Mouse (Mus musculus) MEL (cell line): Measurements from ENCODE around the gene Rdh5. TPM values are rescaled to one million over a fixed set of nuclear protein-coding genes. Genes with fewer than 3 reads are reported as not detected.

Experiments used
- DNase-seq: peaks from one replicate; pipeline ENCODE4 v3.0.0; 2011; ENCODE audit warnings: low read depth, low spot score
- H3K27ac ChIP-seq: 2 replicates; pipeline ENCODE4 v1.5.1; 2012; ENCODE audit warnings: low read depth, mild to moderate bottlenecking, control low read depth, low read length, moderate library complexity; ENCODE audit not compliant: control insufficient read depth
- H3K27me3 ChIP-seq, 2 experiments: fragments of 150-350 bp in 1 of 2; sonication (generic) in 1 of 2; 2 replicates each; pipeline ENCODE4 v1.6.1; 2012; ENCODE audit warnings: low read length in 2 of 2, mild to moderate bottlenecking in 2 of 2, improper control_type of control experiment in 1 of 2, moderate library complexity in 1 of 2; ENCODE audit not compliant: insufficient read depth in 2 of 2, control insufficient read depth in 1 of 2
- H3K36me3 ChIP-seq, 2 experiments: 2 replicates each; pipeline ENCODE4 v1.6.1; 2012 to 2014; ENCODE audit warnings: low read length in 2 of 2, improper control_type of control experiment in 1 of 2, inconsistent platforms in 1 of 2, mild to moderate bottlenecking in 1 of 2; ENCODE audit not compliant: insufficient read depth in 2 of 2, control insufficient read depth in 1 of 2
- H3K4me1 ChIP-seq, 2 experiments: fragments of 150-350 bp in 1 of 2; sonication (generic) in 1 of 2; 2 replicates each; pipeline ENCODE4 v1.6.1; 2012; ENCODE audit warnings: low read length in 2 of 2, improper control_type of control experiment in 1 of 2, mild to moderate bottlenecking in 1 of 2; ENCODE audit not compliant: insufficient read depth in 2 of 2, control insufficient read depth in 1 of 2
- H3K4me3 ChIP-seq, 2 experiments: fragments of 150-350 bp in 1 of 2; sonication (generic) in 1 of 2; 2 replicates each; pipeline ENCODE4 v1.5.1; 2012; ENCODE audit warnings: low read depth in 2 of 2, low read length in 2 of 2, mild to moderate bottlenecking in 2 of 2, moderate library complexity in 2 of 2, control low read depth in 1 of 2, improper control_type of control experiment in 1 of 2; ENCODE audit not compliant: control insufficient read depth in 1 of 2, insufficient read depth in 1 of 2
- H3K79me2 ChIP-seq: 2 replicates; pipeline ENCODE4 v1.6.1; 2012; ENCODE audit warnings: mild to moderate bottlenecking, low read length, moderate library complexity; ENCODE audit not compliant: control insufficient read depth, poor library complexity, insufficient read depth
- H3K9ac ChIP-seq: 2 replicates; pipeline ENCODE4 v1.6.1; 2012; ENCODE audit warnings: low read depth, mild to moderate bottlenecking, control low read depth, low read length, moderate library complexity; ENCODE audit not compliant: control insufficient read depth, poor library complexity, severe bottlenecking
- H3K9me3 ChIP-seq: fragments of 150-350 bp; sonication (generic); replicated peaks from 2 replicates; pipeline ENCODE4 v1.6.1; 2012; ENCODE audit warnings: mild to moderate bottlenecking, low read length, improper control_type of control experiment, moderate library complexity; ENCODE audit not compliant: insufficient read depth
- BHLHE40 ChIP-seq: IDR thresholded peaks from 2 replicates; pipeline ENCODE4 v1.6.1; 2012; ENCODE audit warnings: low read depth, mild to moderate bottlenecking, inconsistent platforms, low read length, improper control_type of control experiment, borderline replicate concordance
- CHD1 ChIP-seq: IDR thresholded peaks from 2 replicates; pipeline ENCODE4 v1.6.1; 2012; ENCODE audit warnings: low read depth, mild to moderate bottlenecking, inconsistent platforms, low read length, improper control_type of control experiment
- CHD2 ChIP-seq: IDR thresholded peaks from 2 replicates; pipeline ENCODE4 v1.6.1; 2011; ENCODE audit warnings: low read length, improper control_type of control experiment
- E2F4 ChIP-seq: IDR thresholded peaks from 2 replicates; pipeline ENCODE4 v1.6.1; 2011; ENCODE audit warnings: low read depth, low read length, improper control_type of control experiment, borderline replicate concordance
- ELF1 ChIP-seq: IDR thresholded peaks from 2 replicates; pipeline ENCODE4 v1.6.1; 2014; ENCODE audit warnings: low read depth, mild to moderate bottlenecking, inconsistent platforms, low read length, improper control_type of control experiment, moderate library complexity
- EP300 ChIP-seq, 2 experiments: IDR thresholded peaks; 2 replicates each; pipeline ENCODE4 v1.6.1; 2011; ENCODE audit warnings: improper control_type of control experiment in 2 of 2, low read length in 2 of 2, low read depth in 1 of 2, mild to moderate bottlenecking in 1 of 2
- ETS1 ChIP-seq: IDR thresholded peaks from 2 replicates; pipeline ENCODE4 v1.6.1; 2012; ENCODE audit warnings: low read depth, mild to moderate bottlenecking, inconsistent platforms, low read length, improper control_type of control experiment, moderate library complexity
- HCFC1 ChIP-seq: IDR thresholded peaks from 2 replicates; pipeline ENCODE4 v1.6.1; 2012; ENCODE audit warnings: low read depth, mild to moderate bottlenecking, inconsistent platforms, low read length, improper control_type of control experiment, moderate library complexity
- KAT2A ChIP-seq: conservative IDR thresholded peaks from 2 replicates; pipeline ENCODE4 v1.6.1; 2012; ENCODE audit warnings: low read depth, low read length, improper control_type of control experiment, inconsistent platforms
- MAFK ChIP-seq: IDR thresholded peaks from 2 replicates; pipeline ENCODE4 v1.6.1; 2011; ENCODE audit warnings: low read depth, mild to moderate bottlenecking, low read length, improper control_type of control experiment, borderline replicate concordance
- MAX ChIP-seq: IDR thresholded peaks from 2 replicates; pipeline ENCODE4 v1.6.1; 2011; ENCODE audit warnings: low read length, improper control_type of control experiment
- MEF2A ChIP-seq: IDR thresholded peaks from 2 replicates; pipeline ENCODE4 v1.6.1; 2014; ENCODE audit warnings: low read depth, mild to moderate bottlenecking, inconsistent platforms, low read length, improper control_type of control experiment; ENCODE audit not compliant: poor library complexity, insufficient replicate concordance, severe bottlenecking; ENCODE audit errors: extremely low read depth
- NRF1 ChIP-seq: IDR thresholded peaks from 2 replicates; pipeline ENCODE4 v1.6.1; 2014; ENCODE audit warnings: low read depth, mild to moderate bottlenecking, inconsistent platforms, low read length, improper control_type of control experiment, moderate library complexity; ENCODE audit not compliant: poor library complexity, insufficient read depth, severe bottlenecking
- POLR2AphosphoS5 ChIP-seq: IDR thresholded peaks from 2 replicates; pipeline ENCODE4 v1.6.1; 2012; ENCODE audit warnings: low read depth, borderline replicate concordance, mild to moderate bottlenecking, inconsistent platforms, low read length, moderate library complexity, mixed read lengths
- RCOR1 ChIP-seq: IDR thresholded peaks from 2 replicates; pipeline ENCODE4 v1.6.1; 2012; ENCODE audit warnings: low read depth, mild to moderate bottlenecking, inconsistent platforms, low read length, improper control_type of control experiment
- SIN3A ChIP-seq: IDR thresholded peaks from 2 replicates; pipeline ENCODE4 v1.6.1; 2012; ENCODE audit warnings: low read length, improper control_type of control experiment, inconsistent platforms
- TCF12 ChIP-seq: IDR thresholded peaks from 2 replicates; pipeline ENCODE4 v1.6.1; 2014; ENCODE audit warnings: low read depth, mild to moderate bottlenecking, inconsistent platforms, low read length, improper control_type of control experiment, moderate library complexity
- UBTF ChIP-seq: IDR thresholded peaks from 2 replicates; pipeline ENCODE4 v1.6.1; 2012; ENCODE audit warnings: low read depth, mild to moderate bottlenecking, inconsistent platforms, low read length, improper control_type of control experiment, moderate library complexity, borderline replicate concordance; ENCODE audit not compliant: insufficient read depth
- USF1 ChIP-seq: IDR thresholded peaks from 2 replicates; pipeline ENCODE4 v1.6.1; 2014; ENCODE audit warnings: low read depth, mild to moderate bottlenecking, inconsistent platforms, low read length, improper control_type of control experiment, moderate library complexity
- ZC3H11A ChIP-seq: IDR thresholded peaks from 2 replicates; pipeline ENCODE4 v1.6.1; 2012; ENCODE audit warnings: low read depth, mild to moderate bottlenecking, inconsistent platforms, low read length, improper control_type of control experiment
- ZKSCAN1 ChIP-seq: IDR thresholded peaks from 2 replicates; pipeline ENCODE4 v1.6.1; 2012; ENCODE audit warnings: low read depth, mild to moderate bottlenecking, inconsistent platforms, low read length, improper control_type of control experiment, moderate library complexity
- ZMIZ1 ChIP-seq: IDR thresholded peaks from 2 replicates; pipeline ENCODE4 v1.6.1; 2012; ENCODE audit warnings: low read depth, mild to moderate bottlenecking, inconsistent platforms, low read length, improper control_type of control experiment, moderate library complexity
- ZNF384 ChIP-seq: IDR thresholded peaks from 2 replicates; pipeline ENCODE4 v1.6.1; 2012; ENCODE audit warnings: low read depth, mild to moderate bottlenecking, inconsistent platforms, low read length, improper control_type of control experiment
- polyA plus RNA-seq, 2 experiments: library from polyadenylated mRNA; stranded (reverse) in 1 of 2; unstranded in 1 of 2; fragments of >175 nt in 1 of 2; fragments of >200 nt in 1 of 2; gene quantifications; 2 replicates each; pipeline versions ENCODE4 v1.2.1 to v1.2.4; 2012; ENCODE audit warnings: low replicate concordance in 2 of 2, low read depth in 1 of 2; ENCODE audit not compliant: insufficient read length in 2 of 2, insufficient read depth in 1 of 2, missing spikeins in 1 of 2
- total RNA-seq: library from RNA; depleted of rRNA; stranded (reverse); fragments of 300-350 nt; gene quantifications from 2 replicates; pipeline ENCODE4 v1.2.3, GENCODE M21; 2012

Rdh5 gene
- total and polyA plus RNA-seq, 3 experiments = 1.2 to 4.2 TPM; not detected in 1

- no peak overlapping the region for H3K9ac ChIP-seq
- H3K27me3 ChIP-seq = peaks cover 0 to 2% of the 10 kb centered on the region in 2 experiments; a peak in 1 of 4 replicates
- DNase-seq = no peak
- no peak overlapping the region for H3K4me3 ChIP-seq
- H3K36me3 ChIP-seq = no peaks in the 10 kb centered on the region; a peak in 1 of 4 replicates
- no peak overlapping the region for H3K27ac ChIP-seq
- no peaks in the 10 kb centered on the region for H3K79me2 ChIP-seq
- H3K9me3 ChIP-seq = no peaks in the 10 kb centered on the region
- TF ChIP-seq ZNF384 (peak; percentile 55; the same call in 1 of the 2 replicates), EP300 (IDR thresholded peaks at IDR 0.05; ENCODE audit: low read depth in 1 of 2, low read length in 2 of 2) (no peak), BHLHE40 (no peak), ELF1 (no peak), SIN3A (no peak), ZKSCAN1 (no peak), RCOR1 (no peak), ZC3H11A (no peak), CHD1 (no peak)
- H3K4me1 ChIP-seq = no peaks in the 10 kb centered on the region; a peak in 1 of 4 replicates
Measured at GRCm38 (mm10) chr10:128968341-128968749, 45.7 kb upstream of the Rdh5 start.

GRCm38 (mm10) chr10:128965871-128966270 lies 43.2 kb upstream of the Rdh5 start:
- TF ChIP-seq NRF1 = no peak
- TF ChIP-seq, all 39 proteins: peak for 0
- peaks cover 0 to 2% of the 10 kb centered on the region in 2 experiments; a peak in 1 of 4 replicates for H3K27me3 ChIP-seq
- H3K36me3 ChIP-seq = no peaks in the 10 kb centered on the region
- H3K4me1 ChIP-seq = no peaks in the 10 kb centered on the region; a peak in 1 of 4 replicates
- no peak overlapping the region for H3K9ac ChIP-seq
- H3K27ac ChIP-seq = no peak overlapping the region
- H3K79me2 ChIP-seq = no peaks in the 10 kb centered on the region
- DNase-seq = peak; percentile 18
- H3K9me3 ChIP-seq = no peaks in the 10 kb centered on the region
- H3K4me3 ChIP-seq = no peak overlapping the region

- H3K27me3 ChIP-seq = peaks cover 0 to 2% of the 10 kb centered on the region in 2 experiments; a peak in 1 of 4 replicates
- no peaks in the 10 kb centered on the region for H3K79me2 ChIP-seq
- no peak overlapping the region for H3K27ac ChIP-seq
- no peaks in the 10 kb centered on the region for H3K36me3 ChIP-seq
- H3K4me1 ChIP-seq = no peaks in the 10 kb centered on the region; a peak in 1 of 4 replicates
- TF ChIP-seq TCF12 (no peak), MAFK (no peak), MEF2A (no peak), RCOR1 (no peak), ZMIZ1 (no peak), CHD2 (no peak), NRF1 (no peak), ETS1 (no peak), EP300 (IDR thresholded peaks at IDR 0.05; ENCODE audit: low read depth in 1 of 2, low read length in 2 of 2) (no peak), POLR2AphosphoS5 (no peak), USF1 (no peak), KAT2A (no peak), UBTF (no peak), HCFC1 (no peak), SIN3A (no peak), E2F4 (no peak), ELF1 (no peak), MAX (no peak)
- H3K4me3 ChIP-seq = no peak overlapping the region
- H3K9ac ChIP-seq = no peak overlapping the region
- no peak for DNase-seq
- H3K9me3 ChIP-seq = no peaks in the 10 kb centered on the region
Measured at GRCm38 (mm10) chr10:128964961-128965360, 42.3 kb upstream of the Rdh5 start.
